Mouse (Mus musculus) midbrain, postnatal 0 days (tissue): ENCODE results near the gene Rhoa. TPM values are rescaled to one million over a fixed set of nuclear protein-coding genes. Genes with fewer than 3 reads are reported as not detected.

ENCODE experiments used
- ATAC-seq: fragments of 200-750 bp; cut with Nextera tagmentation; 2 replicates; pipeline ENCODE4 v1.8.0; 2017; ENCODE audit warnings: moderate number of reproducible peaks, mild to moderate bottlenecking, moderate TSS enrichment, moderate library complexity; ENCODE audit not compliant: low FRiP score
- DNase-seq: peaks from one replicate; pipeline ENCODE4 v3.0.0-alpha.2; 2015; ENCODE audit warnings: low spot score
- H3K27ac ChIP-seq: fragments of 300-500 bp; sonication (generic); 2 replicates; pipeline ENCODE4 v1.5.1; 2014; ENCODE audit warnings: low read depth, mild to moderate bottlenecking, low read length, mixed read lengths
- H3K27me3 ChIP-seq: fragments of 300-500 bp; sonication (generic); 2 replicates; pipeline ENCODE4 v1.6.1; 2014; ENCODE audit warnings: low read length, control low read depth, mixed read lengths; ENCODE audit not compliant: insufficient read depth
- H3K36me3 ChIP-seq: fragments of 300-500 bp; sonication (generic); 2 replicates; pipeline ENCODE4 v1.6.1; 2014; ENCODE audit warnings: low read length, control low read depth, mixed read lengths; ENCODE audit not compliant: insufficient read depth
- H3K4me1 ChIP-seq: fragments of 300-500 bp; sonication (generic); 2 replicates; pipeline ENCODE4 v1.6.1; 2014; ENCODE audit warnings: mild to moderate bottlenecking, control low read depth, antibody characterized with exemption, low read length, mixed read lengths; ENCODE audit not compliant: insufficient read depth
- H3K4me2 ChIP-seq: fragments of 300-500 bp; sonication (generic); 2 replicates; pipeline ENCODE4 v1.6.1; 2014; ENCODE audit warnings: low read depth, mild to moderate bottlenecking, low read length, mixed read lengths; ENCODE audit not compliant: poor library complexity, severe bottlenecking
- H3K4me3 ChIP-seq: fragments of 300-500 bp; sonication (generic); 2 replicates; pipeline ENCODE4 v1.5.1; 2014; ENCODE audit warnings: low read depth, mild to moderate bottlenecking, low read length, moderate library complexity
- H3K9ac ChIP-seq: fragments of 300-500 bp; sonication (generic); replicated peaks from 2 replicates; pipeline ENCODE4 v1.6.1; 2014; ENCODE audit warnings: mild to moderate bottlenecking, low read length, moderate library complexity, mixed read lengths; ENCODE audit not compliant: poor library complexity, severe bottlenecking
- H3K9me3 ChIP-seq: fragments of 300-500 bp; sonication (generic); 2 replicates; pipeline ENCODE4 v1.6.1; 2016; ENCODE audit warnings: low read length, control low read depth
- CTCF ChIP-seq: IDR thresholded peaks from 2 replicates; pipeline ENCODE4 v1.5.1; 2016; ENCODE audit warnings: antibody characterized with exemption, mild to moderate bottlenecking
- WGBS: fragments of 180-500 bp; shearing (Covaris S2); extraction: QIAGEN DNeasy Blood & Tissue Kit; methylation state at CpG from one replicate; pipeline ENCODE4 v1.1.7; 2014; 5-methylcytosine and 5-hydroxymethylcytosine counted together
- polyA plus RNA-seq: library from polyadenylated mRNA; unstranded; fragments of >200 nt; fragmentation: Nextera tagmentation; extraction: Ambion mirVana; gene quantifications from 2 replicates; pipeline ENCODE4 v1.2.1, GENCODE M21; 2015
- total RNA-seq: library from RNA; depleted of rRNA; stranded (reverse); fragments of >200 nt; gene quantifications from 2 replicates; pipeline ENCODE4 v1.2.3, GENCODE M21; 2014; rRNA removed

The Rhoa gene
- 120 and 124 TPM in 2 replicates for total RNA-seq
- polyA plus RNA-seq = 242 and 252 TPM in 2 replicates

DNA sequence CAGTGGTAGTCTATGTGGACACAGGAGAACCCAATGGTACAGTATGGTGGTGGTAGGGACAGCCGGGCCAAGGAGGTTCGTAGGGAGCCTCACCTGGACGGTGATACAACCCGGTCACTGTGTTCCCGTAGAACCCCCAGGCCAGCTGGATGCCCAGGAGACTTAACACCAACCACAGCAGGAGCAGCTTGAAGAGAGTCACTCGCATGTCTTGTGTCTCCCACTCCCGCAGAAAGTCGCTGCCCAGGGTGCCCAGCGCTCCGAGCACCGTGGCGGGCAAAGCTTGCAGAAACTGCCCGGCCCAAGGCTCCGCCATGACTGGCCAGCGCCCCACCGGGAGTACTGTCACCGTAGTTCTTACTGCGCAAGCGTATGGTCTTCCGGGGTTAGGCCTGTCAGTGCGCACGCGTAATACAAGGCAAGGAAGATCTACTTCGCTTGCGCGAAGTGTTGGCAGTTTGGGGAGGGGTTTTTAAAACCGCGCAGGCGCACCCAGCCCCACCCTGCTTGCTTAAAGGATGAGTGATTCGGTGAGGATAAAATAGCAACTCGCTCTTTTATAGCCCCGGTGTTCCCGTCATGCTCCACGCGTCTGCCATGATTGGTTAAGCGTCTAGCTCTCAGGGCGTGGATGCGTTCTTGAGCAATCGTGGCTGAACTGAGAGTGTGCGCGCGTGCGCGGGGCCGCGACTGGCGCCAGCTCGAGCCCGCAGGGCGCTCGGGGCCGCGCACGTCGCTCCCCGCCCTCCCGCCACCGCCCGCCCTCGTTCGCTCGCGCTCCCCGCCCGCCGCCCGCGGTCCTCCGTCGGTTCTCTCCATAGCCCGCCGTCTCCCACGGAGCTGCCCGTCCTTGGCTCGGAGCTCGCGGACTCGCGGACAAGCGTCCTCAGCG is at the start of gene Rhoa, which contains the start of gene Tcta:
Rhoa (plus strand) TSS at position 501 of the 892 bp plus-strand sequence.
Tcta (minus strand) TSS at position 532 of the 892 bp plus-strand sequence.
- no peaks in the 10 kb centered on the region for H3K9me3 ChIP-seq
- H3K4me1 ChIP-seq = peaks cover 14% of the 10 kb centered on the region
- 0 out of 2 replicates have a peak, but pooled peaks have one; percentile 4 for TF ChIP-seq CTCF
- H3K4me2 ChIP-seq = peak within 1 kb of the TSS; percentile 92
- under 1% methylated on average over 70 of the region's 81 CpGs for WGBS
- H3K27ac ChIP-seq = peak within 1 kb of the TSS; percentile 95
- peak within 1 kb of the TSS; percentile 95 for H3K4me3 ChIP-seq
- peaks cover 15% of the 10 kb centered on the region for H3K36me3 ChIP-seq
- peak; percentile 100 for DNase-seq
- H3K9ac ChIP-seq = peak within 1 kb of the TSS; percentile 95
- H3K27me3 ChIP-seq = no peaks in the 10 kb centered on the region
- ATAC-seq = peak; percentile 98

DNA sequence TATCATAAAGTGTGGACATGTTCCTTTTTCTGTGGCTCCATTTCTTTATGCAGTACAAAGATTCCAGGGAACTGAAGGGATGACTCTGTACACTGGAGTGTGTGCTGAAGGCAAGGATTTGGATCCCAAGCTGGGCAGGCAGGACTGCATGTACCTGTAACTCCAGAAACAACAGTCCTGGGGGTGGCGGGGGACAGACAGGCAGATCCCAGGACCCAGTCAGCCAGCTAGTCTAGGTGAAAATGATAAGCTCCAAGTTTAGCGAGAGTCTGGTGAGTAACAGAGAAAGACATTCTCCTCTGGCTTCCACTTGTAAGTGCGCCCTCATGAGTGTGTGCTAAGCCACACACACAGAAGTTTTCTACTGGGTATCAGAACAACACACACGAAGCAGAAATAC is 45.4 kb upstream of the Rhoa start:
- Histone ChIP-seq H3K4me3 (no peak overlapping the region), H3K36me3 (no peaks in the 10 kb centered on the region), H3K27me3 (no peaks in the 10 kb centered on the region), H3K4me1 (peaks cover 11% of the 10 kb centered on the region), H3K9me3 (no peaks in the 10 kb centered on the region), H3K4me2 (no peak overlapping the region), H3K9ac (no peak overlapping the region), H3K27ac (no peak overlapping the region)
- ATAC-seq (no peak), DNase-seq (no peak)
- TF ChIP-seq CTCF = no peak
- WGBS = 88% methylated on average over 4 of the region's 4 CpGs

DNA sequence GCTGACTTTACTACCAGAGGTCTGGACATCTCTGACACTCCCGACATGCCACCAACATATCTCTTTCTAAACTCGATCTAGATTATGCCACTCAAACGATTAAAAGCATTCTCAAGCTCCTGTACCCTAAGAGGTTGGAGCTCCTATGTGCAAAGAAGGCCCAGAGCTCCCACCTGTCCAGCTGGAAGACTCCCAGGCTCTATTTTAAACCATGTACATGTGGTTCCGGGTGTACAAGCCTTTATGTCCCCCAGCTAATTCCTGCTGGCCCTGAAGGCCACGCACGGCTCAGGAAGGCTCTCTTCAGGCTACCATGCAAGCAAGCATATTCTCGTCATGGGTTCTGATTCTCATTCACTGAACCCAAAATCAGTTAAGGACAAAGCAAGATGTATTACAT is 44.1 kb upstream of the Rhoa start:
- Histone ChIP-seq H3K4me3 (peak overlapping the region; percentile 88; the same call in 1 of the 2 replicates), H3K27me3 (no peaks in the 10 kb centered on the region), H3K36me3 (no peaks in the 10 kb centered on the region), H3K9ac (no peak overlapping the region), H3K4me1 (peaks cover 11% of the 10 kb centered on the region), H3K27ac (no peak overlapping the region), H3K9me3 (no peaks in the 10 kb centered on the region), H3K4me2 (peak overlapping the region; percentile 76)
- no peak for TF ChIP-seq CTCF
- DNase-seq (no peak), ATAC-seq (no peak)
- 78% methylated on average over 7 of the region's 7 CpGs for WGBS

DNA sequence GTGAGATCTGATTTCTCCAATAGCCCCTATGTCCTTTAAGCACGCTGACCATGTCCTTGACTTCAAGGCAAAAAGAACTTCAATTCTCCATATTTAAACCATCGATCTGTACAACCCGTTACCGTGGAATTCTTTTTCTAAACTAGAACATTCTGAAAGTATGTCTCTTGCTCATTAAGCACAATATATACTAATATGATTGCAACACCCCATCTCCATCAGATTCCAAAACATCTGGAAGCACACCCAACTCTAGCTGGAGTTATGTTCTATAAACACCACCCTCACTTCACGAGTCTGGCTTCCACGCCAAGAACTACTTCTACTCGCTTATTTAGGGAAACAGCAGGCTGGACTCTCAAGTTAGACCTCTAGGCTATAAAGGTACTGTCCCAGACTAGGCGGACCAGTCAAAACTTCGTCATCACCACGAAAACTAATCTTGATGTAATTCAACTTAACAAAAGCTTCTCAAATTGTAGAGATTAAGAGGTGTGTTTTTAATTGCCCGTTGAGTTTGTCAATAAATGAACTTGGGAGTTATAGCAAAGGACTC is 43.4 kb upstream of the Rhoa start:
- peak; percentile 2 for DNase-seq
- Histone ChIP-seq H3K9me3 (no peaks in the 10 kb centered on the region), H3K4me2 (peak overlapping the region; percentile 76), H3K4me1 (peaks cover 11% of the 10 kb centered on the region), H3K27ac (peak overlapping the region; percentile 88), H3K9ac (peak overlapping the region; percentile 77), H3K4me3 (peak overlapping the region; percentile 88), H3K27me3 (no peaks in the 10 kb centered on the region), H3K36me3 (no peaks in the 10 kb centered on the region)
- no peak for ATAC-seq
- TF ChIP-seq CTCF = no peak
- 41% methylated on average over 11 of the region's 11 CpGs for WGBS

DNA sequence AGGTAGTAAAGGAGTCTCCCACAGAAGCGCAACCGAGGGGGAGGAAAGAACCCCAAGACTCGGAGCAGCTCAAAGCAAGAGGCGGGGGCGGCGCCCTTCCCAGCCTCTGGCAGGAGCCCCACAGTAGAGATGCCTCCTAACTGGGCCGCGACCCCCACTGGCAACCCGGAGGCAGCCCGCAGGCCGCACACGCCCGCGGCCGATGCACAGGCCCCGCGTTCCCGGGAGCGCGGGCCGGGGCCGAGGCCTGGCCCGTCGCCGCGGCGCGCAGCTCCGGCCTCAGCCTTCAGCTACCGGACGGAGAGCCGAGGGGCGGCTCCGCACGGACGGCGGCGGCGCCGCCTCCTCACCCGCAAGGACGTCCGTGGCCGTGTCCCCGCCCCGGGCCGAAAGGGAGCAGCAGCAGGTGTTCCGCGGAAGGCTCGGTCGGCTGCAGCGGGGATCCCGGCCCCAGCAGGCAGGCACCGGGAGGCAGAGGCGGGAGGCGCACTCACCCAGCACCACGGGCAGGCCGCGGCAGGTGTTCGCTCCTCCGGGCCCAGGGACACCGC is 42.7 kb upstream of the Rhoa start:
- Histone ChIP-seq H3K9me3 (no peaks in the 10 kb centered on the region), H3K9ac (peak overlapping the region; percentile 77), H3K27ac (peak overlapping the region; percentile 88), H3K27me3 (no peaks in the 10 kb centered on the region), H3K36me3 (no peaks in the 10 kb centered on the region), H3K4me1 (peaks cover 11% of the 10 kb centered on the region), H3K4me3 (peak overlapping the region; percentile 88), H3K4me2 (peak overlapping the region; percentile 76)
- TF ChIP-seq CTCF = no peak
- ATAC-seq (peak; percentile 59), DNase-seq (peak; percentile 38)
- under 1% methylated on average over 54 of the region's 62 CpGs for WGBS
